Mouse (Mus musculus) large intestine, adult 2 months (tissue): ENCODE measurements around the gene Wbp11. TPM values are rescaled to one million over a fixed set of nuclear protein-coding genes. Genes with fewer than 3 reads are reported as not detected.

Source experiments
- DNase-seq: peaks from one replicate; pipeline ENCODE4 v3.0.0-alpha.2; 2012; ENCODE audit warnings: low read depth, low spot score
- WGBS: fragments of 180-500 bp; shearing (Covaris S2); methylation state at CpG from one replicate; pipeline ENCODE4 v1.1.7; 2018; 5-methylcytosine and 5-hydroxymethylcytosine counted together
- polyA plus RNA-seq: library from polyadenylated mRNA; depleted of rRNA; stranded (reverse); fragments of >200 nt; gene quantifications from 2 replicates; pipeline ENCODE4 v1.2.3, GENCODE M21; 2012

The Wbp11 gene
- polyA plus RNA-seq, 1 experiment = 26.9 TPM

GRCm38 (mm10) chr6:136845706-136846480 lies 17.9 kb upstream of the Wbp11 start:
- WGBS = 74% methylated on average over 5 of the region's 5 CpGs

GRCm38 (mm10) chr6:136844903-136845302 lies 16.9 kb upstream of the Wbp11 start:
- DNase-seq = no peak
- WGBS = 78% methylated on average over 2 of the region's 2 CpGs

More at GRCm38 (mm10) chr6:136845706-136846480, 17.9 kb upstream of the Wbp11 start:
- no peak for DNase-seq

- DNase-seq = no peak
- 69% methylated on average over 3 of the region's 3 CpGs for WGBS
Observed at GRCm38 (mm10) chr6:136837323-136837722, 9.3 kb upstream of the Wbp11 start.

GRCm38 (mm10) chr6:136835352-136835751 lies 7.3 kb upstream of the Wbp11 start, which contains the start of gene Smco3:
TSS of gene Smco3 (minus strand) at chr6:136835452.
- 51% methylated on average over 4 of the region's 4 CpGs for WGBS
- DNase-seq = no peak

- WGBS = 66% methylated on average over 5 of the region's 5 CpGs
- DNase-seq = no peak
Observed at GRCm38 (mm10) chr6:136831712-136832111, 3.7 kb upstream of the Wbp11 start.

GRCm38 (mm10) chr6:136828681-136829080 lies 648 bp upstream of the Wbp11 start:
- WGBS = 24% methylated on average over 4 of the region's 4 CpGs

GRCm38 (mm10) chr6:136827516-136827880 lies 535 bp downstream of the Wbp11 start, which contains the start of gene BC049715:
TSS of gene BC049715 (plus strand) at chr6:136827626.
- WGBS = under 1% methylated on average over 34 of the region's 34 CpGs
- DNase-seq = no peak

More at GRCm38 (mm10) chr6:136828681-136829080, 648 bp upstream of the Wbp11 start:
- no peak for DNase-seq

GRCm38 (mm10) chr6:136827116-136827515 lies 917 bp downstream of the Wbp11 start:
- no peak for DNase-seq
- WGBS = 9% methylated on average over 7 of the region's 7 CpGs

- 87% methylated on average over 8 of the region's 8 CpGs for WGBS
- DNase-seq = no peak
Observed at GRCm38 (mm10) chr6:136824987-136825386, 3.0 kb downstream of the Wbp11 start.

GRCm38 (mm10) chr6:136821086-136821485 lies 6.9 kb downstream of the Wbp11 start:
- DNase-seq = no peak

GRCm38 (mm10) chr6:136820381-136820780 lies 7.7 kb downstream of the Wbp11 start:
- 97% methylated on average over 21 of the region's 21 CpGs for WGBS
- no peak for DNase-seq

More at GRCm38 (mm10) chr6:136821086-136821485, 6.9 kb downstream of the Wbp11 start:
- WGBS = 91% methylated on average over 18 of the region's 18 CpGs

GRCm38 (mm10) chr6:136817549-136817948 lies 10.5 kb downstream of the Wbp11 start:
- WGBS = 90% methylated on average over 3 of the region's 3 CpGs
- DNase-seq = no peak

GRCm38 (mm10) chr6:136816826-136817225 lies 11.2 kb downstream of the Wbp11 start:
- whole genome bisulfite sequencing = 93% methylated on average over 21 of the region's 21 CpGs
- DNase-seq = no peak

GRCm38 (mm10) chr6:136815381-136815780 lies 12.7 kb downstream of the Wbp11 start:
- WGBS = 92% methylated on average over 7 of the region's 7 CpGs
- DNase-seq = no peak

GRCm38 (mm10) chr6:136813117-136813516 lies 14.9 kb downstream of the Wbp11 start:
- DNase-seq = no peak
- 14% methylated on average over 4 of the region's 4 CpGs for WGBS

GRCm38 (mm10) chr6:136811196-136811595 lies 16.8 kb downstream of the Wbp11 start:
- no peak for DNase-seq

GRCm38 (mm10) chr6:136809673-136810072 lies 18.4 kb downstream of the Wbp11 start:
- 29% methylated on average over 13 of the region's 13 CpGs for WGBS

More at GRCm38 (mm10) chr6:136811196-136811595, 16.8 kb downstream of the Wbp11 start:
- WGBS = 35% methylated on average over 10 of the region's 10 CpGs

GRCm38 (mm10) chr6:136809077-136809476 lies 19.0 kb downstream of the Wbp11 start:
- DNase-seq = no peak
- WGBS = 8% methylated on average over 14 of the region's 14 CpGs

More at GRCm38 (mm10) chr6:136809673-136810072, 18.4 kb downstream of the Wbp11 start:
- no peak for DNase-seq

- 1% methylated on average over 28 of the region's 28 CpGs for WGBS
- DNase-seq = no peak
Observed at GRCm38 (mm10) chr6:136808631-136809046, 19.4 kb downstream of the Wbp11 start.

GRCm38 (mm10) chr6:136808014-136808417 lies 20.0 kb downstream of the Wbp11 start, which contains the start of gene H2afj:
TSS of gene H2afj (plus strand) at chr6:136808244.
- under 1% methylated on average over 34 of the region's 34 CpGs for WGBS
- no peak for DNase-seq

GRCm38 (mm10) chr6:136807395-136808013 lies 20.5 kb downstream of the Wbp11 start:
- 34% methylated on average over 18 of the region's 18 CpGs for WGBS
- DNase-seq = no peak
